Mouse (Mus musculus) E14TG2a.4 (cell line): ENCODE results near the gene Abl1.

Experiments used
- CTCF ChIP-seq: conservative IDR thresholded peaks from 2 replicates; pipeline ENCODE4 v1.5.1; 2014; ENCODE audit warnings: low read length
- POU5F1 ChIP-seq: IDR thresholded peaks from 2 replicates; pipeline ENCODE4 v1.6.1; 2014; ENCODE audit warnings: low read length, borderline replicate concordance

DNA sequence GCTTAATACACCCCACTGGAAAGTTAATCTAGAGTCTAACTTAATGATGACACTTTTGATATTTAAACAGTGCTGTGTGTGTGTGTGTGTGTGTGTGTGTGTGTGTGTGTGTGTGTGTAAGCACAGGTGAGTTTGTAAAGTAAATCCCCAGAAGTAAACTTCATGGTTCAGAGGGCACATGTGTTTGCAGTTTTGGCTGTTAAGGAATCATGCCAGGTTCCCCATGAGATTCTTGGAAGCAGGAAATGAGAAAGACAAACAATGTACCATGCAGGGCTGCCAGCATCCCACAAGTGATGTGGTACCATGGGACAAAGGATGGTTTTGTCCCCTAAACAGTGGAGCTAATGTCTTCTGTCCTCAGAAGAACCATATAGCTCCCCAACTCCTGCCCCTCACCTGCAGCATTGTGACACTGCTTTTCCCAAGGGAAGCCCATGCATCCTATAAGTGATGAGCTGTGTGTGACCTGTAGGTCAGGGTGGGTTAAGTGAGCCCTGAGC is 57.6 kb downstream of the Abl1 start:
- no peak for TF ChIP-seq CTCF
- TF ChIP-seq POU5F1: no peak
